Mouse (Mus musculus): Measurements from ENCODE around the gene Kmt2e.
"Not testable (repeated sequence)": the region's sequence is repeated elsewhere in the genome, so short reads cannot be mapped to it uniquely, and the experiment has no call there.

Gene Kmt2e

DNA sequence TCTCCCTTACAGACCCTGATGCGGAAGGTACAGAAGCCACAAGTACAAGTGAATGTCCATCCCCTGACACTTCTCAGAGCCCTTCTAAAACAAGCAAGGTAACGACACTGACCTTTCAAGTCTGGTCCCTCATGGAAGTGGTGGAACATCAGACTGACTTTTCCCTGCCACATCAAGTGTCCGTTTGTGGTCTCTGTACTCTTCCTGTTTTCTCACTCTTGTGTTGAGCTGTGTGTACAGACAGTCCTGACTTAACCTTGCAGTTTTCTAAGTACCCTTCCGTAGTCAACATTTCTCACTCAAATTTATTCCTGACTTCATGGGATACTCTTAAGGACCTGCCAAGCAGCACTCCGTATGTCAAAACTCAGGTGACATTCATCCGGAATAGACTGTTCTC, 66.5 kb downstream of the Kmt2e start:
- no peak for DNase-seq (ENCODE audit: low spot score)

DNA sequence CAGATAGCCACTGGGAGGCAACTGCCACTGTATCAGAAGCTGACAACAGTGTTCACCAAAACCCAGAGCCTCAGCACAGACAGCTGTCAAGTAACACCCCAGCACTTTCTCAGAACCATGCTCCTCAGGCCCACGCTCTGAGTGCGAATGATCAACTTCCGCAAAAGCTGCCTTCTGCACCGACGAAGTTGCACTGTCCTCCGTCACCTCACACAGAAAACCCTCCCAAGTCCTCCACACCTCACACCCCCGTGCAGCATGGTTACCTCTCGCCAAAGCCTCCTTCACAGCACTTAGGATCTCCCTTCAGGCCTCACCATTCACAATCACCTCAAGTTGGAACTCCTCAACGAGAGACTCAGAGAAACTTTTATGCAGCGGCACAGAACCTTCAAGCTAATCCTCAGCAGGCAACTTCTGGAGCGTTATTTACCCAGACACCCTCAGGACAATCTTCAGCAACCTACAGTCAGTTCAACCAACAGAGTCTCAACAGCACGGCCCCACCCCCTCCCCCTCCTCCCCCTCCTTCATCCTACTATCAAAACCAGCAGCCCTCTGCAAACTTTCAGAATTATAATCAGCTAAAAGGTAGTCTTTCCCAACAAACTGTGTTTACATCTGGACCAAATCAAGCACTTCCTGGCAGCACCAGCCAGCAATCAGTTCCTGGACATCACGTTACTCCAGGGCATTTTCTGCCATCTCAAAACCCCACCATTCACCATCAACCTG, 67.5 kb downstream of the Kmt2e start:
- no peak for DNase-seq (ENCODE audit: low spot score)

GRCm38 (mm10) chr5:23502317-23502937, 68.2 kb downstream of the Kmt2e start:
- DNase-seq (ENCODE audit: low spot score) = no peak

DNA sequence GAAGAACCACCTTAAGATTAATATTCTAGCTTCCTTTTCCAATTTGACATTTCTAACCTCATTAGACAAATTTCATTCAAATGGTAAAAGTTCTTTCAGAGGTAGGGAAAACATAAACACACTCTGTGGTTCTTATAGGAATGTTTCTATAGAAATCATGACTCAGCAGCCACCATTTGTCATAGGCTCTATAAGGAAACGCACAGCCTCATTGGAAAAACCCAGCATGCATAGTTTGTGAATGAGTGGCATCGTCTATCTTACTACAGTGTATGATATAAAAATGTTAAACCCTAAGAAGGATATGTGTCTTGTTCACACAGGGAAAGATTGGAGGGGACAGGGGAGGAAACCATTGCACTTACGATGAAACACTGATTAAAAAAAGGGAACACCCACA, 71.3 kb downstream of the Kmt2e start:
- no peak for DNase-seq (ENCODE audit: low spot score)

- DNase-seq (ENCODE audit: low spot score) = no peak
Measured at GRCm38 (mm10) chr5:23507210-23507609, 73.0 kb downstream of the Kmt2e start.

DNA sequence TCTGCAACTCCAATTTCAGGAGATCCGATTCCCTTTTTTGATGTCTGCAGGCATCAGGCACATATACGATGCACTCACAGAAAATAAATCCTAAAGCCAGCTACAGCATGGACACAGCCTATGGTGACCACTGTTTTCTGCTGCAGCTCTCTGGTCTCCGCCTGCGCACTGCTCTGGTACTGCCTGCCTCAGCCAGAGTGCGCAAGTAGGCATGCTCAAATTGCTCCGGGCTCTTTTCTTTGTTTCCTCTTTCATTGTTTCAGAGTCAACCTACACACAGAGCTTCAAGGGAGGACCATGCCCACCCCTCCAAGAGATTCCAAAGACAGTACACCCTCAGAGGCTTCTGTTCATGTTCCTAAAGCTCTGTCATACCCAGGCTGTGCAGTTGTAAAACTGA, 74.4 kb downstream of the Kmt2e start:
- no peak for DNase-seq (ENCODE audit: low spot score)

- DNase-seq (ENCODE audit: low spot score) = no peak
Measured at GRCm38 (mm10) chr5:23511456-23511855, 77.2 kb downstream of the Kmt2e start.

DNA sequence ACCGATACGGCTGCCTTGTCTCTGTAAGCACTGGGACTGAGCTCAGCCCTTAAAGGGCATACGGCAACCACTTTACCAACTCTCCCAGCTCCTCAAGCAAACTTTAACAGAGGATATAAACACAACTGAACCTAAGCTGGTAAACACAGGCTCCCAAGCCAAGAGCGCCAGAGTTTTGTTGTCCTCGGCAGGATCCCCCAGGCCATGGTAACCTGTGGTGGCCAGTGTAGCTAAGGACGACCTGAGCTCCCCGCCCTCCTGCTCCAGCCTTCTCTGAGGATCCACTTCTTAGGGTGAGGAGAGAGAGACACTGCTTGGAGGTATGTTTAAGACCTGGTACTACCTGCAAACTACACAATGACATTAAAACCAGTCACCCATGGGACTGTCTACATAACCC, 78.3 kb downstream of the Kmt2e start:
- DNase-seq (ENCODE audit: low spot score) = no peak

DNA sequence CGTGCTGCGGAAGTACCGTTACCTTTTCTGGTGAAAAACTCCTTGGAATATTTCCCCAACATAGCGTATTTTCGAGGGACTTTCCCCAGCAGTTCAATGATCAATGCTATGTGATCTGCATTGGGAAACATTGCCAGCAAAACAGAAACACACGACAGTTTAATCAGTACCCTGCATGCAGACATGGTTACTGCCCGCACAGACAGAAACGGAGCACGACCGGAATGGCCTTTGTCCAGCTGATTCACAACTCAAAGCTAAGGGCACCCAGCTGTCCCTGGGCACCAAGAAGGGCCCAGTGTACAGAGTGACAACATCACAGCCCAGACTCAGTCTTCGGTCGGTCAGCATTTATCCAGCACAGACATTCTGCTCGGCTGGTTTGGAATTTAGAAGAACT, 79.2 kb downstream of the Kmt2e start:
- no peak for DNase-seq (ENCODE audit: low spot score)

- no peak for DNase-seq (ENCODE audit: low spot score)
Measured at GRCm38 (mm10) chr5:23515038-23515437, 80.8 kb downstream of the Kmt2e start.

DNA sequence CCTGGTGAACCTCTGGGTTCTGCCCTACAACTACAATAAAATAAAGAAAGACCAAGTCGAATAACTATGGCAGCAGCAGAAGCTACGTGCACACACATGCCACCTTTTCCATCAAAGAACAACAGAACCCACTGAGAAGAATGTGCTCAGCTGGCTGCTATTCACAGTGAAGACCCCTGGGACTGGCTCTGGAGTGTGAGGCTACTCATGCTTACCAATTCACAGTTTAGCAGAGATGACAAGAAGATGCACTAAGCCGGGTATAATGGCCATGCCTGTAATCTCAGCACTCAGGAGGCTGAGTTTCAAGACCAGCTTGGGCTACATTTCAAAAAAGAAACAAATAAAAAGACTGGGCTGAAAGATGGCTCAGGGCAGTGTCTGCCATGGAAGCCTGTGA, 82.7 kb downstream of the Kmt2e start:
- no peak for DNase-seq (ENCODE audit: low spot score)

- peak; percentile 62 for DNase-seq (ENCODE audit: low spot score)
Measured at GRCm38 (mm10) chr5:23517839-23518238, 83.6 kb downstream of the Kmt2e start.

DNA sequence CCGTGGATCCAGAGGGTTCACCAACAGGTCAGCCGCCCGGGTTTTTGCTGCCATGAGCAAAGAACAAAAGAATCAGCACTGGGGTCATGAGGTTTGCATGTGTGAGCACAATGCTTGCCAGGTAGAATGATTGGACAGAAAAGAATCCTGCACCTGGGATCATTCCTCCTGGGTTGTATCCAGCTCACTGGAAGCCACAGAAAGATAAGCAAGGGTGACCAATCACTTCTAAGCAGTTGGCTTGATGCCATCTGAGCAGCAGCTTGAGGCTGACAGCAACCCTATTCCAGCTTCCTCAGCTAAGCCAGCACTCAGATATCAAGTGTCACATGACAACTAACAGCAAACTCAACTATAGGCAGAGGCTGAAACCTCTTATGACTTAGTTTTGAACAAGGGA, 84.4 kb downstream of the Kmt2e start:
- no peak for DNase-seq (ENCODE audit: low spot score)

- no peak for DNase-seq (ENCODE audit: low spot score)
Measured at GRCm38 (mm10) chr5:23519679-23520078, 85.4 kb downstream of the Kmt2e start.

GRCm38 (mm10) chr5:23521645-23522044, 87.4 kb downstream of the Kmt2e start:
- DNase-seq (ENCODE audit: low spot score) = no peak

DNA sequence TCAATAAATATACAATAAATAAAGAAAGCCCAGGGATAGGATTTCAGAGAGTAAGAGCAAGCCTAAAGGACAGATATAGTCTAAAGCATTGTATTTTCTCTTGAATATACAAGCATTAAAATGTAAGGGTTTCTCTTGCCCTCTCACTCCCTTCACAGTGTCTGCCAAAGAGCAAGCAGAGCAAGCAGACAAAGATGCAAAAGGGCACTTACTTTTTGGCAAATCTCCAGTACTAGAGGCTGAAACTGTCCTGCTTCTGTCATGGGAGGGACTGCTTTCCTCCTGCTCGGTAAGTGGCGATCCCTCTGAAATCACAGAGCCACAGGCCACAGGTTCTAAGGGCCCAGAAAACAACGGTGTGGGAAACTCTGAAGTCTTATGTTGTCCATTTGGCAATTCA, 89.7 kb downstream of the Kmt2e start:
- no peak for DNase-seq (ENCODE audit: low spot score)

DNA sequence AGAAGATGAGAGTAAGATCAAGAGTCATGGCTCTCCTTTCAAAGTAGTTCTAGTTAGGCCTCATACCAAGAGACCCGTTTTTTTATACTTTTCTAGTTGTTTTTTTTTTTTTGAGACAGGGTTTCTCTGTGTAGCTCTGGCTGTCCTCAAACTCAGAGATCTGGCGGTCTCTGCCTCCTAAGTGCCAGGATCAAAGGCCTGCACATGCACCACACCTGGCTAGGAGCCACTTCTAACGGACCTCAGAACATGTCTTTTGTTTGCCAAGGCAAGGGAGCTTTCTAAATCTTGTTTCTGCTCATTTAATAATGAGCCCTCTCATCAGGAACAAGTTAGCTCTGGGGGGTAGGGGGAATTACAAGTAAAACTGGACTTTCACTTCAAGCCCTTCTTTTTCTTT, 90.4 kb downstream of the Kmt2e start:
- DNase-seq (ENCODE audit: low spot score) = no peak

GRCm38 (mm10) chr5:23531100-23531499, 96.9 kb downstream of the Kmt2e start:
- no peak for DNase-seq (ENCODE audit: low spot score)

- no peak for DNase-seq (ENCODE audit: low spot score)
Measured at GRCm38 (mm10) chr5:23531541-23532096, 97.4 kb downstream of the Kmt2e start.

DNA sequence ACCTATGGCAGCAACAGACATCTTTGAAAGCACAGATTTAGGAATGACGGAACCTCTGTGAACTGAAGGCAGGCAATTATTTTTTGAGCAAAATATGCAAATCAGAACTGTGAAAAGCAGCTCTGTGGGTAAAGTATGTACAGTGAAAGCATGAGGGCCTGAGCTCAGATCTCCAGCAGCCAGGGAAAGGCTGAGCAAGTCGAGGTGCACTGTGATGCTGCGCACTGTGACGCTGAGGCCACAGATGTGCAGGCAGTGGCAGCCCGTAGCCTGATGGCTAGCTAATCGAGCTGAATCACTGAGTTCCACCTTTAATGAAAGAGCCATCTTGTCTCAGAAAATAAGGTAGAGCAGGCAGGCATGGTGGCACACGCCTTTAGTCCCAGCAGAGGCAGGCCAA, 101.5 kb downstream of the Kmt2e start:
- no peak for DNase-seq (ENCODE audit: low spot score)

- DNase-seq (ENCODE audit: low spot score) = no peak
Measured at GRCm38 (mm10) chr5:23551687-23552086, 117.4 kb downstream of the Kmt2e start.

DNA sequence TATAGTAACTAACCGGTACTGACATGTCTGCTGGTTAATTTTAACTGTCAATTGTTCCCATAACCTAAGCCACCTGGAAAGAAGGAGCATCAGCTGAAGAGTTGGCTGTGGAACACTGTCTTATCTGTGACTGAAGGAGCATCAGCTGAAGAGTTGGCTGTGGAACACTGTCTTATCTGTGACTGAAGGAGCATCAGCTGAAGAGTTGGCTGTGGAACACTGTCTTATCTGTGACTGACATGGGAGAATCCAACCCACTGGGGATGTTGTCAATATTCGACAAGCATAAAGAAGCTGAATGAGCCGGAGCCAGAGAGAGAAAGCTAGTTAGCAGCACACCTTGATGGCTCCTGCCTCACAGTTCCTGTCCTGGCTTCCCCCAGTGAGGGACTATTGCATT, 119.1 kb downstream of the Kmt2e start:
- not testable (repeated sequence) for DNase-seq (ENCODE audit: low spot score)
